ENCODE assay signal across 12 mouse cellular contexts in genomic region chr7:46348813-46349212, GRCm38 (mm10). TPM values are rescaled to one million over a fixed set of nuclear protein-coding genes. Genes with fewer than 3 reads are reported as not detected.
DNase-seq lines count a peak whose midpoint lies in the region; ATAC-seq and TF ChIP-seq lines count a peak whose summit lies in the region.
"Had no signal": no experiment of that assay in that cellular context is flagged by ENCODE, and none has a peak within 500 bp of the region (broad histone marks: within the 10 kb centered on the region; RNA-seq: fewer than 3 reads in every experiment).

No protein-coding gene starts in this region.

- H3K4me2 ChIP-seq in lung, embryonic 14.5 days, result no peak overlapping the region
- H3K4me2 ChIP-seq in forebrain, embryonic 13.5 days, result peak overlapping the region; percentile 48
- H3K4me2 ChIP-seq in limb, embryonic 13.5 days (replicated peaks), result no peak overlapping the region; the same call in 1 of the 2 replicates
- H3K4me2 ChIP-seq in heart, embryonic 12.5 days, result no peak overlapping the region
- H3K4me2 ChIP-seq: intestine, embryonic 15.5 days had no signal

- peak; percentile 8 for DNase-seq in lung, embryonic 14.5 days
- DNase-seq in lung, postnatal 25 days (ENCODE audit: low spot score), result no peak
- DNase-seq in retina, postnatal 1 day, result peak; percentile 58
- DNase-seq in thymus, adult 18-20 months, result no peak
- no peak for DNase-seq in ovary, postnatal 14 days (ENCODE audit: low spot score)
- DNase-seq: adrenal gland, adult 2 months; heart, adult 2 months; lung, adult 18-20 months had no signal

- H3K4me3 ChIP-seq in lung, embryonic 14.5 days (ENCODE audit: low read depth, low read length), result no peak overlapping the region
- H3K4me3 ChIP-seq in forebrain, embryonic 13.5 days, result peak overlapping the region; percentile 15
- H3K4me3 ChIP-seq in limb, embryonic 13.5 days, result 0 out of 2 replicates have a peak overlapping the region, but pooled peaks have one; percentile 10
- H3K4me3 ChIP-seq in heart, embryonic 12.5 days, result no peak overlapping the region
- H3K4me3 ChIP-seq: heart, adult 2 months; intestine, embryonic 15.5 days had no signal

- TF ChIP-seq CTCF in lung, embryonic 14.5 days (IDR thresholded peaks at IDR 0.05; ENCODE audit: low read depth), result no peak

- H3K9ac ChIP-seq in lung, embryonic 14.5 days, result no peak overlapping the region
- H3K9ac ChIP-seq in forebrain, embryonic 13.5 days, result 0 out of 2 replicates have a peak overlapping the region, but pooled peaks have one; percentile 8
- H3K9ac ChIP-seq in limb, embryonic 13.5 days, result no peak overlapping the region
- H3K9ac ChIP-seq in heart, embryonic 12.5 days, result no peak overlapping the region
- H3K9ac ChIP-seq: intestine, embryonic 15.5 days had no signal

- H3K27ac ChIP-seq in lung, embryonic 14.5 days (ENCODE audit: low read depth), result no peak overlapping the region
- H3K27ac ChIP-seq in forebrain, embryonic 13.5 days, result no peak overlapping the region
- H3K27ac ChIP-seq in limb, embryonic 13.5 days, result no peak overlapping the region
- no peak overlapping the region for H3K27ac ChIP-seq in heart, embryonic 12.5 days (ENCODE audit: poor library complexity, severe bottlenecking)
- H3K27ac ChIP-seq: heart, adult 2 months; intestine, embryonic 15.5 days had no signal

- H3K9me3 ChIP-seq in lung, embryonic 14.5 days (ENCODE audit: low read depth, low read length), result no peaks in the 10 kb centered on the region
- no peaks in the 10 kb centered on the region for H3K9me3 ChIP-seq in forebrain, embryonic 13.5 days (replicated peaks)
- no peaks in the 10 kb centered on the region for H3K9me3 ChIP-seq in limb, embryonic 13.5 days
- no peaks in the 10 kb centered on the region for H3K9me3 ChIP-seq in heart, embryonic 12.5 days (replicated peaks)
- H3K9me3 ChIP-seq: intestine, embryonic 15.5 days had no signal

- 3% methylated on average over 36 of the region's 36 CpGs for WGBS in lung, embryonic 14.5 days
- under 1% methylated on average over 30 of the region's 36 CpGs for WGBS in forebrain, embryonic 13.5 days
- 4% methylated on average over 21 of the region's 36 CpGs for WGBS in limb, embryonic 13.5 days
- WGBS in heart, embryonic 12.5 days, result 8% methylated on average over 27 of the region's 36 CpGs

- H3K36me3 ChIP-seq in lung, embryonic 14.5 days (ENCODE audit: insufficient read depth), result no peaks in the 10 kb centered on the region
- no peaks in the 10 kb centered on the region for H3K36me3 ChIP-seq in forebrain, embryonic 13.5 days (ENCODE audit: poor library complexity, severe bottlenecking)
- H3K36me3 ChIP-seq in limb, embryonic 13.5 days, result no peaks in the 10 kb centered on the region
- H3K36me3 ChIP-seq in heart, embryonic 12.5 days, result no peaks in the 10 kb centered on the region
- H3K36me3 ChIP-seq: intestine, embryonic 15.5 days had no signal

- H3K4me1 ChIP-seq in lung, embryonic 14.5 days (ENCODE audit: insufficient read depth), result no peaks in the 10 kb centered on the region
- peaks cover 4% of the 10 kb centered on the region; the same call in 1 of the 2 replicates for H3K4me1 ChIP-seq in forebrain, embryonic 13.5 days
- H3K4me1 ChIP-seq in limb, embryonic 13.5 days, result peaks cover 3% of the 10 kb centered on the region; the same call in 1 of the 2 replicates
- no peaks in the 10 kb centered on the region for H3K4me1 ChIP-seq in heart, embryonic 12.5 days (replicated peaks)
- H3K4me1 ChIP-seq: intestine, embryonic 15.5 days had no signal

- ATAC-seq in lung, embryonic 14.5 days (ENCODE audit: insufficient read depth), result no peak
- no peak for ATAC-seq in forebrain, embryonic 13.5 days
- ATAC-seq in limb, embryonic 13.5 days (ENCODE audit: low FRiP score, low read depth), result peak; percentile 49
- ATAC-seq in heart, embryonic 12.5 days (ENCODE audit: insufficient number of reproducible peaks, low FRiP score), result no peak
- ATAC-seq: intestine, embryonic 15.5 days had no signal

- H3K27me3 ChIP-seq in lung, embryonic 14.5 days (ENCODE audit: insufficient read depth, low read length), result peaks cover 28% of the 10 kb centered on the region
- peaks cover 49% of the 10 kb centered on the region for H3K27me3 ChIP-seq in forebrain, embryonic 13.5 days
- H3K27me3 ChIP-seq in limb, embryonic 13.5 days, result peaks cover 54% of the 10 kb centered on the region
- peaks cover 61% of the 10 kb centered on the region for H3K27me3 ChIP-seq in heart, embryonic 12.5 days (replicated peaks)

RNA-seq across cellular contexts. Expression of gene Myod1, which starts 27.5 kb away (rescaled TPM):
- 0.09 TPM in 1 of 2 replicates, not detected in the other for polyA plus RNA-seq in lung, embryonic 14.5 days (2014; fragmentation: Nextera tagmentation; extraction: Ambion mirVana)
- polyA plus RNA-seq in forebrain, embryonic 13.5 days (2015; fragmentation: Nextera tagmentation; extraction: Ambion mirVana), result not detected in 2 replicates
- 59.2 and 69.5 TPM in 2 replicates for polyA plus RNA-seq in limb, embryonic 13.5 days (2015; fragmentation: Nextera tagmentation; extraction: Ambion mirVana)
- polyA plus RNA-seq in heart, embryonic 12.5 days (2016; fragmentation: Nextera tagmentation; extraction: Ambion mirVana), result 0.30 and 0.50 TPM in 2 replicates
- polyA plus RNA-seq: adrenal gland, adult 2 months; heart, adult 2 months had no signal

RNA-seq across cellular contexts. Expression of gene Kcnc1, which starts 47.5 kb away (rescaled TPM):
- polyA plus RNA-seq in lung, embryonic 14.5 days (2014; fragmentation: Nextera tagmentation; extraction: Ambion mirVana), result 0.12 and 0.22 TPM in 2 replicates
- polyA plus RNA-seq in forebrain, embryonic 13.5 days (2015; fragmentation: Nextera tagmentation; extraction: Ambion mirVana), result 3.6 and 6.9 TPM in 2 replicates
- 0.06 and 0.60 TPM in 2 replicates for polyA plus RNA-seq in limb, embryonic 13.5 days (2015; fragmentation: Nextera tagmentation; extraction: Ambion mirVana)
- 0.23 TPM in 1 of 2 replicates, not detected in the other for polyA plus RNA-seq in heart, embryonic 12.5 days (2016; fragmentation: Nextera tagmentation; extraction: Ambion mirVana)

Comparison
In these comparisons a context has a peak if more than half of its experiments do, and no peak if none do; other contexts are left out.
1. DNase-seq: peak in lung, embryonic 14.5 days (single experiment) and retina, postnatal 1 day (single experiment); none in lung, postnatal 25 days (single experiment), thymus, adult 18-20 months (0 of 2) and ovary, postnatal 14 days (single experiment).
2. H3K4me3 ChIP-seq: peak in forebrain, embryonic 13.5 days (single experiment) and limb, embryonic 13.5 days (single experiment); none in lung, embryonic 14.5 days (single experiment) and heart, embryonic 12.5 days (single experiment).
3. RNA of gene Myod1, which starts 27.5 kb away (polyA plus RNA-seq): 59.2 to 69.5 TPM in limb, embryonic 13.5 days; 0.30 to 0.50 TPM in heart, embryonic 12.5 days, 0.09 TPM in lung, embryonic 14.5 days and not detected in forebrain, embryonic 13.5 days; every median in the first group is over 10 times any median in the second.